Mouse (Mus musculus): Measurements from ENCODE around the gene Gmpr. TPM values are rescaled to one million over a fixed set of nuclear protein-coding genes. Genes with fewer than 3 reads are reported as not detected.

Gene Gmpr
- polyA plus RNA-seq (2012; rRNA removed), result 53.3 and 55.4 TPM in 2 replicates

DNA sequence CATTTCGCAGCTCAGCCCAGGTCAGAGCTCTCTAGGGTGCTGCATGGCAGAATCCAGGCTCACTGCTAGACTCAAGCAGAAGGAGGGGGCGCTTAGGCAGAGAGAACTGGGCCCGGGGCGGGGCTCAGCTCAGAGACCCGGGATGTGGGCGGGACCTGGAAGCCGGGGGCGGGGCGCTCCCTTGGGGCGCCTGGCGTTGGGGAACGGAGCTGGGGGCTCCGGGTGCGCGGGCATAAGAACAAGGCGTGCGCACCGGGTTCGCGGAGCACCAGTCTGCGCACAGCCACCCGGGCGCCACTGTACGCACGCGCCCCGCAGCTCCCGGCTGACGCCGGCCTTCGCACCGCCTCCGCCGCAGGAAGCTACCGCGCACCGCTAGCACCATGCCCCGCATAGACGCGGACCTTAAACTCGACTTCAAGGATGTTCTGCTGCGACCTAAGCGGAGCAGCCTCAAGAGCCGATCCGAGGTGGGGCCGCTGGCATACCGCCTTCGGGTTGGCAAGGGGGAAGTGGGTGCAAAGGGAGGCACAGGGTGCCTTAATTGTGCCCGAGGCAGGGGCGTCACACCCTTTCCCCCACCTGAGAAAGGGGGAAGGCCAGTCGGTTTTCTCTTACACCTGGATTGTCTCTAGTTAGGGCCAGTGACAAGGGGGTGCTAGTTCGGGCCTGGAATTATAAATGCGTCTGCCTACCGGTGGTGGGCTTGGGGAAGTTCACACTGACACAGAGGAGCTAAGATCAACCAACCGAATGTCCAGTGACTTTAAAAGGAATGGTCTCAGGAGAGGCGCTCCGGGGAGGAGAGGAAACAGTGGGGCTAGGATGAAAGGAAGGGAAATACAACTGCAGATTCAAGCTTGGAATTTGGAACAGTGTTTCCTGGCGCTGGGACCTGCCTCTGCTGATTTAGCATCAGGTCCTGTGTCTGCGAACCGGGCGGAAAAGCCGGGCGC lies at the start of gene Gmpr:
Gene Gmpr, plus strand, starts transcription at position 171 of the 956 bp plus-strand sequence.

Other genes starting within 250 kb of the Gmpr start
- gene Mylip, start 117.7 kb upstream of the Gmpr start, polyA plus RNA-seq (2012; rRNA removed), result 26.8 and 29.9 TPM in 2 replicates

Data from ovary, adult 2 months (tissue).